In genomic region chr13:96593621-96594020, GRCm38 (mm10) we compare ENCODE assay signal across 8 mouse cellular contexts. TPM values are rescaled to one million over a fixed set of nuclear protein-coding genes. Genes with fewer than 3 reads are reported as not detected.
DNase-seq lines count a peak whose midpoint lies in the region; ATAC-seq and TF ChIP-seq lines count a peak whose summit lies in the region.

No protein-coding gene starts in this region.

- no peak overlapping the region for H3K27ac ChIP-seq in heart, postnatal 0 days (ENCODE audit: low read depth)
- no peak overlapping the region for H3K27ac ChIP-seq in stomach, postnatal 0 days (replicated peaks)

- DNase-seq in heart, postnatal 0 days (ENCODE audit: low spot score), result peak; percentile 85
- DNase-seq in heart, adult 11 months, result no peak
- peak; percentile 63 for DNase-seq in 3T3-L1 (ENCODE audit: low read depth, low spot score)
- peak; percentile 35 for DNase-seq in G1E (ENCODE audit: low spot score)
- DNase-seq in forelimb bud, embryonic 11.5 days (ENCODE audit: low read depth, low spot score), result peak; percentile 35
- no peak for DNase-seq in stomach, postnatal 0 days (ENCODE audit: low spot score)
- no peak for DNase-seq in spleen, postnatal 14 days (ENCODE audit: low spot score in 2 of 2)
- no peak for DNase-seq in urinary bladder, postnatal 25 days (ENCODE audit: low spot score)

- ATAC-seq in heart, postnatal 0 days (ENCODE audit: insufficient read depth, low read depth), result no peak
- ATAC-seq in G1E (ENCODE audit: extremely low read depth, insufficient number of reproducible peaks, low FRiP score, poor library complexity, severe bottlenecking), result no peak
- ATAC-seq in stomach, postnatal 0 days (ENCODE audit: low FRiP score, low TSS enrichment), result 0 out of 2 replicates have a peak, but pooled peaks have one; percentile 32

- H3K4me1 ChIP-seq in heart, postnatal 0 days (ENCODE audit: control insufficient read depth, insufficient read depth), result no peaks in the 10 kb centered on the region
- no peaks in the 10 kb centered on the region for H3K4me1 ChIP-seq in G1E (ENCODE audit: insufficient read depth, low read depth, low read length)
- H3K4me1 ChIP-seq in stomach, postnatal 0 days (replicated peaks; ENCODE audit: control insufficient read depth, insufficient read depth), result no peaks in the 10 kb centered on the region

- no peak overlapping the region for H3K4me2 ChIP-seq in heart, postnatal 0 days (ENCODE audit: low read depth, low read length)
- no peak overlapping the region for H3K4me2 ChIP-seq in stomach, postnatal 0 days (replicated peaks; ENCODE audit: low read depth)

- no peaks in the 10 kb centered on the region for H3K9me3 ChIP-seq in heart, postnatal 0 days (replicated peaks; ENCODE audit: control insufficient read depth, low read length)
- no peaks in the 10 kb centered on the region for H3K9me3 ChIP-seq in G1E (replicated peaks)
- H3K9me3 ChIP-seq in stomach, postnatal 0 days (ENCODE audit: control insufficient read depth, low read length), result no peaks in the 10 kb centered on the region

- H3K27me3 ChIP-seq in heart, postnatal 0 days (ENCODE audit: control insufficient read depth, insufficient read depth, low read length), result no peaks in the 10 kb centered on the region
- no peaks in the 10 kb centered on the region for H3K27me3 ChIP-seq in G1E (ENCODE audit: insufficient read depth, low read length)
- no peaks in the 10 kb centered on the region for H3K27me3 ChIP-seq in stomach, postnatal 0 days (ENCODE audit: control insufficient read depth, insufficient read depth, low read length)

- peak; percentile 57; the same call in 1 of the 2 replicates for TF ChIP-seq EP300 in heart, postnatal 0 days (IDR thresholded peaks at IDR 0.05; ENCODE audit: low read depth)
- TF ChIP-seq EP300 in stomach, postnatal 0 days (optimal IDR thresholded peaks at IDR 0.05), result no peak

- 0% methylated on average over 1 of the region's 1 CpGs for WGBS in heart, postnatal 0 days
- WGBS in stomach, postnatal 0 days, result 2% methylated on average over 1 of the region's 1 CpGs

- H3K36me3 ChIP-seq in heart, postnatal 0 days (replicated peaks; ENCODE audit: control insufficient read depth, insufficient read depth, low read length), result peaks cover 6% of the 10 kb centered on the region
- H3K36me3 ChIP-seq in G1E (replicated peaks), result peaks cover 16% of the 10 kb centered on the region
- no peaks in the 10 kb centered on the region for H3K36me3 ChIP-seq in stomach, postnatal 0 days (ENCODE audit: control insufficient read depth, insufficient read depth, low read length)

- TF ChIP-seq CTCF in heart, postnatal 0 days (IDR thresholded peaks at IDR 0.05; ENCODE audit: low read depth), result peak; percentile 79
- no peak for TF ChIP-seq CTCF in G1E (IDR thresholded peaks at IDR 0.05; ENCODE audit: low read depth, low read length)
- TF ChIP-seq CTCF in stomach, postnatal 0 days (IDR thresholded peaks at IDR 0.05; ENCODE audit: low read depth), result peak; percentile 92

- H3K4me3 ChIP-seq in heart, postnatal 0 days (ENCODE audit: low read depth, low read length), result no peak overlapping the region
- no peak overlapping the region for H3K4me3 ChIP-seq in G1E (ENCODE audit: low read depth, low read length)
- H3K4me3 ChIP-seq in stomach, postnatal 0 days (ENCODE audit: low read depth, low read length), result no peak overlapping the region

- no peak overlapping the region for H3K9ac ChIP-seq in heart, postnatal 0 days (replicated peaks; ENCODE audit: low read depth, low read length)
- no peak overlapping the region for H3K9ac ChIP-seq in stomach, postnatal 0 days (ENCODE audit: low read length)

RNA-seq across cellular contexts. Expression of gene Col4a3bp, which starts 51.2 kb away (rescaled TPM):
- 25.2 and 37.5 TPM in 2 replicates for total RNA-seq in heart, postnatal 0 days (2014; rRNA removed; ENCODE audit: low replicate concordance)
- polyA plus RNA-seq in heart, postnatal 0 days (2015; fragmentation: Nextera tagmentation; extraction: Ambion mirVana), result 6.5 and 6.8 TPM in 2 replicates
- 36.9 and 58.0 TPM in 2 replicates for total RNA-seq in G1E (2014; fragmentation: Nextera tagmentation)
- total RNA-seq in G1E (2017), result 40.0 and 57.5 TPM in 2 replicates
- polyA plus RNA-seq in G1E (2012), result 13.6 and 18.0 TPM in 2 replicates
- 6.0 and 7.0 TPM in 2 replicates for polyA plus RNA-seq in stomach, postnatal 0 days (2015; fragmentation: Nextera tagmentation; extraction: Ambion mirVana)

RNA-seq across cellular contexts. Expression of gene Polk, which starts 51.2 kb away (rescaled TPM):
- total RNA-seq in heart, postnatal 0 days (2014; rRNA removed; ENCODE audit: low replicate concordance), result 3.6 and 6.5 TPM in 2 replicates
- polyA plus RNA-seq in heart, postnatal 0 days (2015; fragmentation: Nextera tagmentation; extraction: Ambion mirVana), result 2.8 and 3.3 TPM in 2 replicates
- total RNA-seq in G1E (2014; fragmentation: Nextera tagmentation), result 44.1 and 49.7 TPM in 2 replicates
- 19.1 and 25.6 TPM in 2 replicates for total RNA-seq in G1E (2017)
- 0.36 and 0.72 TPM in 2 replicates for polyA plus RNA-seq in G1E (2012)
- 4.2 and 5.0 TPM in 2 replicates for polyA plus RNA-seq in stomach, postnatal 0 days (2015; fragmentation: Nextera tagmentation; extraction: Ambion mirVana)

Comparison
In these comparisons a context has a peak if more than half of its experiments do, and no peak if none do; other contexts are left out.
1. DNase-seq: peak in heart, postnatal 0 days (single experiment), 3T3-L1 (single experiment), G1E (single experiment) and forelimb bud, embryonic 11.5 days (single experiment); none in heart, adult 11 months (single experiment), stomach, postnatal 0 days (single experiment), spleen, postnatal 14 days (0 of 2) and urinary bladder, postnatal 25 days (single experiment).